Mouse (Mus musculus): ENCODE results near the gene Larp6. TPM values are rescaled to one million over a fixed set of nuclear protein-coding genes. Genes with fewer than 3 reads are reported as not detected.

Larp6 gene
- polyA plus RNA-seq, 1 experiment, result not detected

GRCm38 (mm10) chr9:60742516-60742915 is 29.7 kb downstream of the Larp6 start:
- TF ChIP-seq POLR2A (IDR thresholded peaks at IDR 0.05; ENCODE audit: borderline replicate concordance, low read depth, low read length) (no peak), CTCF (IDR thresholded peaks at IDR 0.05; ENCODE audit: low read depth, low read length) (no peak)
- no peak overlapping the region for H3K27ac ChIP-seq (ENCODE audit: insufficient read depth, low read depth, low read length)
- peaks cover 19% of the 10 kb centered on the region for H3K4me1 ChIP-seq (ENCODE audit: control insufficient read depth, insufficient read depth, low read length)
- no peak overlapping the region for H3K4me3 ChIP-seq (ENCODE audit: insufficient read depth, low read length)

GRCm38 (mm10) chr9:60743180-60743900 is 30.6 kb downstream of the Larp6 start:
- TF ChIP-seq CTCF (IDR thresholded peaks at IDR 0.05; ENCODE audit: low read depth, low read length) (no peak), POLR2A (IDR thresholded peaks at IDR 0.05; ENCODE audit: borderline replicate concordance, low read depth, low read length) (no peak)
- H3K4me3 ChIP-seq (ENCODE audit: insufficient read depth, low read length), result peak overlapping the region; percentile 45

GRCm38 (mm10) chr9:60744171-60744969 is 31.6 kb downstream of the Larp6 start:
- Histone ChIP-seq H3K4me1 (ENCODE audit: control insufficient read depth, insufficient read depth, low read length) (peaks cover 19% of the 10 kb centered on the region), H3K27ac (ENCODE audit: insufficient read depth, low read depth, low read length) (no peak overlapping the region), H3K4me3 (ENCODE audit: insufficient read depth, low read length) (no peak overlapping the region)
- TF ChIP-seq CTCF (IDR thresholded peaks at IDR 0.05; ENCODE audit: low read depth, low read length), result peak; percentile 90
- no peak for TF ChIP-seq POLR2A (IDR thresholded peaks at IDR 0.05; ENCODE audit: borderline replicate concordance, low read depth, low read length)

More at GRCm38 (mm10) chr9:60743180-60743900, 30.6 kb downstream of the Larp6 start:
- Histone ChIP-seq H3K4me1 (ENCODE audit: control insufficient read depth, insufficient read depth, low read length) (peaks cover 19% of the 10 kb centered on the region), H3K27ac (ENCODE audit: insufficient read depth, low read depth, low read length) (peak overlapping the region; percentile 20; the same call in 1 of the 2 replicates)

- H3K27ac ChIP-seq (ENCODE audit: insufficient read depth, low read depth, low read length), result no peak overlapping the region
- no peak for TF ChIP-seq CTCF (IDR thresholded peaks at IDR 0.05; ENCODE audit: low read depth, low read length)
- TF ChIP-seq POLR2A (IDR thresholded peaks at IDR 0.05; ENCODE audit: borderline replicate concordance, low read depth, low read length), result no peak
Observed at GRCm38 (mm10) chr9:60744971-60745370, 32.2 kb downstream of the Larp6 start.

GRCm38 (mm10) chr9:60746561-60746960 is 33.8 kb downstream of the Larp6 start:
- Histone ChIP-seq H3K4me3 (ENCODE audit: insufficient read depth, low read length) (no peak overlapping the region), H3K27ac (ENCODE audit: insufficient read depth, low read depth, low read length) (no peak overlapping the region), H3K4me1 (ENCODE audit: control insufficient read depth, insufficient read depth, low read length) (peaks cover 16% of the 10 kb centered on the region)
- TF ChIP-seq CTCF (IDR thresholded peaks at IDR 0.05; ENCODE audit: low read depth, low read length) (no peak), POLR2A (IDR thresholded peaks at IDR 0.05; ENCODE audit: borderline replicate concordance, low read depth, low read length) (no peak)

More at GRCm38 (mm10) chr9:60744971-60745370, 32.2 kb downstream of the Larp6 start:
- Histone ChIP-seq H3K4me3 (ENCODE audit: insufficient read depth, low read length) (no peak overlapping the region), H3K4me1 (ENCODE audit: control insufficient read depth, insufficient read depth, low read length) (peaks cover 19% of the 10 kb centered on the region)

GRCm38 (mm10) chr9:60747672-60748071 is 34.9 kb downstream of the Larp6 start:
- TF ChIP-seq POLR2A (IDR thresholded peaks at IDR 0.05; ENCODE audit: borderline replicate concordance, low read depth, low read length), result no peak
- TF ChIP-seq CTCF (IDR thresholded peaks at IDR 0.05; ENCODE audit: low read depth, low read length), result no peak
- Histone ChIP-seq H3K27ac (ENCODE audit: insufficient read depth, low read depth, low read length) (no peak overlapping the region), H3K4me1 (ENCODE audit: control insufficient read depth, insufficient read depth, low read length) (peaks cover 11% of the 10 kb centered on the region), H3K4me3 (ENCODE audit: insufficient read depth, low read length) (no peak overlapping the region)

GRCm38 (mm10) chr9:60748191-60748590 is 35.4 kb downstream of the Larp6 start:
- no peak for TF ChIP-seq CTCF (IDR thresholded peaks at IDR 0.05; ENCODE audit: low read depth, low read length)
- no peak for TF ChIP-seq POLR2A (IDR thresholded peaks at IDR 0.05; ENCODE audit: borderline replicate concordance, low read depth, low read length)
- Histone ChIP-seq H3K4me3 (ENCODE audit: insufficient read depth, low read length) (no peak overlapping the region), H3K27ac (ENCODE audit: insufficient read depth, low read depth, low read length) (no peak overlapping the region), H3K4me1 (ENCODE audit: control insufficient read depth, insufficient read depth, low read length) (peaks cover 8% of the 10 kb centered on the region)

- Histone ChIP-seq H3K4me1 (ENCODE audit: control insufficient read depth, insufficient read depth, low read length) (peaks cover 5% of the 10 kb centered on the region), H3K4me3 (ENCODE audit: insufficient read depth, low read length) (no peak overlapping the region), H3K27ac (ENCODE audit: insufficient read depth, low read depth, low read length) (no peak overlapping the region)
- TF ChIP-seq CTCF (IDR thresholded peaks at IDR 0.05; ENCODE audit: low read depth, low read length) (0 out of 2 replicates have a peak, but pooled peaks have one; percentile 29), POLR2A (IDR thresholded peaks at IDR 0.05; ENCODE audit: borderline replicate concordance, low read depth, low read length) (no peak)
Observed at GRCm38 (mm10) chr9:60749105-60749504, 36.3 kb downstream of the Larp6 start.

- H3K27ac ChIP-seq (ENCODE audit: insufficient read depth, low read depth, low read length), result no peak overlapping the region
- no peaks in the 10 kb centered on the region for H3K4me1 ChIP-seq (ENCODE audit: control insufficient read depth, insufficient read depth, low read length)
- TF ChIP-seq POLR2A (IDR thresholded peaks at IDR 0.05; ENCODE audit: borderline replicate concordance, low read depth, low read length) (no peak), CTCF (IDR thresholded peaks at IDR 0.05; ENCODE audit: low read depth, low read length) (no peak)
- H3K4me3 ChIP-seq (ENCODE audit: insufficient read depth, low read length), result no peak overlapping the region
Observed at GRCm38 (mm10) chr9:60751098-60751497, 38.3 kb downstream of the Larp6 start.

GRCm38 (mm10) chr9:60751971-60752370 is 39.2 kb downstream of the Larp6 start:
- Histone ChIP-seq H3K4me3 (ENCODE audit: insufficient read depth, low read length) (no peak overlapping the region), H3K27ac (ENCODE audit: insufficient read depth, low read depth, low read length) (no peak overlapping the region), H3K4me1 (ENCODE audit: control insufficient read depth, insufficient read depth, low read length) (no peaks in the 10 kb centered on the region)
- TF ChIP-seq POLR2A (IDR thresholded peaks at IDR 0.05; ENCODE audit: borderline replicate concordance, low read depth, low read length) (no peak), CTCF (IDR thresholded peaks at IDR 0.05; ENCODE audit: low read depth, low read length) (no peak)

Data from bone marrow macrophage, adult 2 months (primary cell).